Comparison of ENCODE assay signal across 9 mouse cellular contexts in the genomic region with DNA sequence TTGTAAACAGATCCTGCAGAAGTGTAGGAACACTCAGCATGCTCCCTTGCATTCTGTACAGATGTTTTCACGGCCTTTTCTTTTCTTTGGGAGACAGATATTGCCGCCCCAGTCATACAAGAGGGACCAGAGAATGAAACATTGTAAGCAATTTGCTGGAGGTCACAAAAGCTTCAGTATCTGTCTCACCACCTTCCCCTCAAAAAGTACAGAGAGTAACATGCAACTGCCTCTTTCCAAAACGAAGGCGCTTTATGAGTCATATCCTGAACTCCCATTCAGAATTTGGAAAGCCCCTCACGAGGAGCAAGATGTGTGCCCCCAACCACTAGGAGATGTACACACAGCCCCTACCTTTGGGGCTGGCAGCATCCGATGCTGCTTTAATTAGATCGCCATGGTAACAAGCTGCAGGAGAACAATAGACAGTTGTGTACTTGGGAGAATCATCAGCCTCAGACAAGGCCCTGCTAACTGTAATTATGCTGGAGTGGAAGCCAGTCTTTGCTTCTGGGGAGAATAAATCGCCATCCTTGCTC.
A peak's percentile ranks its signal among the peaks of the same experiment; 100 is the strongest.
DNase-seq lines count a peak whose midpoint lies in the region; ATAC-seq lines count a peak whose summit lies in the region.
"Had no signal": no experiment of that assay in that cellular context is flagged by ENCODE, and none has a peak within 500 bp of the region (broad histone marks: within the 10 kb centered on the region; RNA-seq: fewer than 3 reads in every experiment).

No protein-coding gene starts in this region.

- H3K9ac ChIP-seq in forebrain, embryonic 12.5 days = no peak overlapping the region
- 0 out of 2 replicates have a peak overlapping the region, but pooled peaks have one; percentile 17 for H3K9ac ChIP-seq in neural tube, embryonic 15.5 days (replicated peaks)

- ATAC-seq in forebrain, embryonic 12.5 days (ENCODE audit: low FRiP score) = peak; percentile 95
- ATAC-seq in neural tube, embryonic 15.5 days (ENCODE audit: low FRiP score) = peak; percentile 94

- H3K4me1 ChIP-seq in forebrain, embryonic 12.5 days = peaks cover 16% of the 10 kb centered on the region
- H3K4me1 ChIP-seq in neural tube, embryonic 15.5 days = peaks cover 17% of the 10 kb centered on the region
- peaks cover 23% of the 10 kb centered on the region; the same call in 1 of the 2 replicates for H3K4me1 ChIP-seq in heart, embryonic 10.5 days

- peak; percentile 5 to 33 for DNase-seq in frontal cortex, adult 2 months (ENCODE audit: extremely low spot score in 1 of 2, low spot score in 1 of 2)
- DNase-seq in frontal cortex, postnatal 25 days (ENCODE audit: low spot score in 2 of 2) = no peak
- DNase-seq in layer of hippocampus, adult 9-11 months = peak; percentile 30
- no peak for DNase-seq in ovary, postnatal 36 days (ENCODE audit: low spot score)
- DNase-seq in thymus, postnatal 0 days (ENCODE audit: low spot score) = no peak
- DNase-seq in heart, embryonic 10.5 days (ENCODE audit: low spot score) = no peak

- no peak overlapping the region for H3K4me3 ChIP-seq in forebrain, embryonic 12.5 days (replicated peaks)
- no peak overlapping the region for H3K4me3 ChIP-seq in neural tube, embryonic 15.5 days (replicated peaks)
- no peak overlapping the region for H3K4me3 ChIP-seq in heart, embryonic 10.5 days

- no peaks in the 10 kb centered on the region for H3K36me3 ChIP-seq in forebrain, embryonic 12.5 days (replicated peaks)
- no peaks in the 10 kb centered on the region for H3K36me3 ChIP-seq in neural tube, embryonic 15.5 days
- H3K36me3 ChIP-seq in heart, embryonic 10.5 days = no peaks in the 10 kb centered on the region

- H3K4me2 ChIP-seq in forebrain, embryonic 12.5 days = 0 out of 2 replicates have a peak overlapping the region, but pooled peaks have one; percentile 11
- 0 out of 2 replicates have a peak overlapping the region, but pooled peaks have one; percentile 9 for H3K4me2 ChIP-seq in neural tube, embryonic 15.5 days

- no peaks in the 10 kb centered on the region for H3K9me3 ChIP-seq in forebrain, embryonic 12.5 days
- no peaks in the 10 kb centered on the region for H3K9me3 ChIP-seq in neural tube, embryonic 15.5 days (replicated peaks)
- no peaks in the 10 kb centered on the region for H3K9me3 ChIP-seq in heart, embryonic 10.5 days

- no peaks in the 10 kb centered on the region for H3K27me3 ChIP-seq in forebrain, embryonic 12.5 days
- H3K27me3 ChIP-seq in neural tube, embryonic 15.5 days (replicated peaks) = no peaks in the 10 kb centered on the region
- H3K27me3 ChIP-seq in heart, embryonic 10.5 days (ENCODE audit: insufficient read depth, poor library complexity, severe bottlenecking) = no peaks in the 10 kb centered on the region

- peak overlapping the region; percentile 80 for H3K27ac ChIP-seq in forebrain, embryonic 12.5 days
- peak overlapping the region; percentile 81 for H3K27ac ChIP-seq in neural tube, embryonic 15.5 days (replicated peaks)
- no peak overlapping the region for H3K27ac ChIP-seq in heart, embryonic 10.5 days
- H3K27ac ChIP-seq: macrophage had no signal

- 33% methylated on average over 8 of the region's 8 CpGs for WGBS in forebrain, embryonic 12.5 days
- WGBS in neural tube, embryonic 15.5 days = 26% methylated on average over 8 of the region's 8 CpGs
- WGBS in heart, embryonic 10.5 days = 72% methylated on average over 8 of the region's 8 CpGs

Comparison
In these comparisons a context has a peak if more than half of its experiments do, and no peak if none do; other contexts are left out.
1. DNase-seq: peak in frontal cortex, adult 2 months (2 of 2) and layer of hippocampus, adult 9-11 months (single experiment); none in frontal cortex, postnatal 25 days (0 of 2), ovary, postnatal 36 days (single experiment), thymus, postnatal 0 days (single experiment) and heart, embryonic 10.5 days (single experiment).